Mouse (Mus musculus): ENCODE data around the gene Tbc1d5. TPM values are rescaled to one million over a fixed set of nuclear protein-coding genes. Genes with fewer than 3 reads are reported as not detected.

The Tbc1d5 gene
- total RNA-seq (2022) = 10 to 100 TPM; 21.6 to 34.2 (median 27.2) TPM

DNA sequence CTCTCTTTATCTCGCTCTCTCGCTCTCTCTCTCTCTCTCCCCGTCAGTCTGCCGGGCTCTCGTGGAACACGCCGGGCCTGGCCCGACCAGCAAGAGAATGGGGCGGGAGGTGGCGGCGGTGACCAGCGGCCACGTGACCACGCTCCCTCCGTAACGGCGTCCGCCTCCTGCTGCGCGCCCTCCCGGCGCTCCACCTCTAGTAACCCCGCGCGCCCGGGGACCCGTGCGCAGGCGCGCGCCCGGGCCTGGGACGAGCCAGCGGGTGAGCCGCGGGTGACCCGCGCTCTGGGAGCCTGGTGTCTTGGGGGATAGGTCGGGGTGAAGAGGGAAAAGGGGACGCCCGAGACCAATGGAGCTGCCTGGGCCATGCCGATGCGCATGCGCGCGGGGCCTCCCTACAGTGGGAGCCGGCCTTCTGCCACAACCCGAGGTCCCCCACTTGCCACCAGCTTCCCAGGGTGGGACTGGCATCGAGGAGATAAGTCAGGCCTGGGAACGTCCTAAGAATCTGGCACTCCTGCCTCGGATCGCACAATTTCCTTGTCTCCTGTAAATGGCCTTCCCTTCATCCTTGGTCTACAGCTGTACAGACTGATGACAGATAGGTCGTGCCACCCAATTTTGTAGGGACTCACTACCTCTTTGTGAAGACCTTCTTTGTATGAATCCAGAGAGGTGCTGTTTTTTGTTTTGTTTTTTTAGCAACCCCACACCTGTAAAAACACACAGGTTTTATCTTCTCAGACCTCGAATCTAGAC is at the start of gene Tbc1d5:
Gene Tbc1d5, minus strand, starts transcription at position 158 of the 759 bp plus-strand sequence.
- DNase-seq = peak; percentile 91

DNA sequence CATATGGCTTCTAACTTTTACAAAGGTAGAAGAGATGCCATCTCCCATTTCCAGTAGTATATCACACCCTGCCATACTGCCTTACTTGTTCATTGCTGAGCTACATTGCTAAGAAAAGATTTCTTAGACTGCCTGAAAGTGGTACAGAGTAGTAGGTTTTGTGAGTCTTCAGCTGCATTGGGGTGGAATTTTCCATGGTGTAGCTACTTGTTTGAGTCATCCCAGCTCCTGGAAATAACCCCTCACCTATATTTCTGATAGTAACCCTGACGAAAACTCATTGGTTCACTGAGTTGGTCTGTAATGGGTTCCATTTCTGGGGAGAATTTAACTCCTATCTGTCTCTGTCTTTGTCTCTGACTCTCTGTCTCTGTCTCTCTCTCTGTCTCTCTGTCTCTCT is 46.9 kb upstream of the Tbc1d5 start:
- no peak for DNase-seq

GRCm38 (mm10) chr17:51223152-51223551 is 44.0 kb upstream of the Tbc1d5 start:
- no peak for DNase-seq

DNA sequence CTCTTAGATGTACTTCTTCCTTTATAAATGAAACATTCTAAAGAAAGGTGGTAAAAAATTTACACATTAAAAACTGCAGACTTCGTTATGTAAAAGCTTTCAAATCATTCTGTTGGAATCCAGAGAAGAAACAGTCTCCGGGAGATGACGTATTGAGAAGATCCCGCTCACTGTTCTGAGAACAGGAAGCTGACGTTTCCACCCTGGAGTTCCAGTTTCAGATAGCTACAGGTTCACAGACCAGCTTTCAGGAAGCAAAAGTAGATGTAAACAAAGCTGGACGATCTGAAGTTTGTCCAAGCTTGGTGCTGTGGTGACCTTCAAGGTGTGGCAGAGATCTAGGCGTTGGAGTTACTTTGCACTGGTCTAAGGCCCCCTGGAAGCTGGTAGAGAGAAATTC is 41.9 kb upstream of the Tbc1d5 start:
- DNase-seq = no peak

DNA sequence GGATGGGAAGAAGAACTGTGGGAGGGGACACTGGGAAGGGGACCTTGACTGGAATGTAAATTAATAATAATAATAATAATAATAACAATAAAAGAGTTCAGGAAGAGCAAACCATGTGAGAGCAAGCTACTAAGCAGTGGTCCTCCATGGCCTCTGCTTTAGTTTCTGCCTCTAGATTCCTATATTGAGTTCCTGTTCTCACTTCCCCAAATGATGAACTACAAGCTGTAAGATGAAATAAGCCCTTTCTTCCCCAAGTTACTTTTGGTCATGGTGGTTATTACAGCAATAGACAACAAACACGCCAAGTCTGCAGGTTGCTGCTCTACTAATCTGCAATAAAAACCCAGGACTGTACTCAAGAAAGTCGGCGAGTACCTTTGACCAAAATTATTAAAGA is 40.7 kb upstream of the Tbc1d5 start:
- no peak for DNase-seq

GRCm38 (mm10) chr17:51216426-51216825 is 37.3 kb upstream of the Tbc1d5 start:
- DNase-seq = peak; percentile 16

DNA sequence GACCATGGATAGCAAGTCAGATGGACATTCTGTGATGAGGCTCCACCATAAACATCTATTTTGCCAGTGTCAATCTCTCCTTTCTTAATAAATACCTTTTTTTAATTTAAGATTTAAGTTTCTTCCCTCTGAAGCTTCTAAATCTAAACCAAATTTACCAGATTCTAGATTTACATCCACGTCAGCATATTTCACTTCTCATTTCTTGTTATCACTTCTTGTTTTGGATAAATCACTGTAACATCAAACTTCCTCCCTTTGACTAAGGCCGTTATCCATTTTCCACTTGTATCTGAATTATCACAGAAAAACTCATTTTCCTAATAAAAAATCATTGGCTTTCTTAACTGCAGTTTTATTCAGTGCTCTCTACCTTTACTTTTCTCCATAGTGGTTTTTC is 30.4 kb upstream of the Tbc1d5 start:
- no peak for DNase-seq

- DNase-seq = no peak
Measured at GRCm38 (mm10) chr17:51204643-51205042, 25.5 kb upstream of the Tbc1d5 start.

- DNase-seq = no peak
Measured at GRCm38 (mm10) chr17:51195561-51195960, 16.4 kb upstream of the Tbc1d5 start.

GRCm38 (mm10) chr17:51194787-51195186 is 15.6 kb upstream of the Tbc1d5 start:
- DNase-seq = no peak

- no peak for DNase-seq
Measured at GRCm38 (mm10) chr17:51191381-51191780, 12.2 kb upstream of the Tbc1d5 start.

GRCm38 (mm10) chr17:51182715-51183114 is 3.6 kb upstream of the Tbc1d5 start:
- no peak for DNase-seq

DNA sequence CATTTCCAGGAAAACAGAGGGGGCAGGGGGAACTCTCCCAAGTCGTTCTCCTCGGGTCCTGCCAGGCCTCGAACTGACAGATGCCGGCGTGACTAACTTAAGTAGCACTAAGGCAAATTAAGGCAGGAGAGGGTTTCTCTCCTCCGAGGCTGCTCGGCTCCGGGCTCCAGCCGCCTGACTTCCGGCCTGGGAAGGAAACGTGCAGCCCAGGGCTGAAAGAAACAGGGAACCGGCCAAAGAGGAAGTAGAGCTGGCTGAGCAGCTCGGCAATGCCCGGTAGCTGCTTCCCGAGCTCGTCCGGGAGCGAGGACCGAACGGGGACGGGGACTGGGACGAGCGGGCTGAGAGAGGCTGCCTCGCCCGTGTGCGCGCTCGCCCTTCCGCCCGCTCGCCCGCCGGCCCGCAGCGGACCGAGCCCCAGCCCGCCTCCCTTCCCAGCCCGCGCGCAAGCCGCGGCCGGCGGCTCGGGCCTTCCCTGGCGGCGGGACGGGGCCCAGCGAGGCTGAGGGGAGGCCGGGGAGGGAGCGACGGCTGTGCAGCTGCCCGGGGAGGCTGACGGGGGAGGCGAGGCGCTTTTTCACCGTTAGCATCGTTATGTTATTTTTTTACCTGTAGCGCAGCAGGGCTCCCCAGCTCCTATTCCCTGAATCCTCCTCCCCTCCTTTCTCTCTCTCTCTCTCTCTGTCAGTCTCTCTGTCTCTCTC is 509 bp downstream of the Tbc1d5 start:
- peak; percentile 52 for DNase-seq

DNA sequence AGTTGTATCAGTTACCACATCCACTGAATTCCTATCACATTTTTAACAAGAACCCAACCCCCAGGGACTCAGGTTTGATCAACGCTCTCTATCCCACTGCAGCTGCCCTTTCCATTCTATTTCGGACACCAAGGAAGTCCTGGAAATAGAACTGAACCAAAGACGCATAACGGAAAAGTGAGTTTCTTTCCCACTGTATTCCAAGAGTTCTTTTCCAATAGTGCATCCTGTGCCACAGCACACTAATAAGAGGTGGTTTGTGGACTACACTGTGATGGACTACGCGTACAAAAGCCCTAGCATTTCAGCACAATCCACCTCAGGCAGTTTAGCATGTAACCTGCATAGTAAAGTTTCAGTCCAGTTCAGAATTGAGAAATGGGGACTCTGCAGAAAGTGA is 1.2 kb downstream of the Tbc1d5 start:
- no peak for DNase-seq

- DNase-seq = no peak
Measured at GRCm38 (mm10) chr17:51172332-51172731, 6.8 kb downstream of the Tbc1d5 start.

DNA sequence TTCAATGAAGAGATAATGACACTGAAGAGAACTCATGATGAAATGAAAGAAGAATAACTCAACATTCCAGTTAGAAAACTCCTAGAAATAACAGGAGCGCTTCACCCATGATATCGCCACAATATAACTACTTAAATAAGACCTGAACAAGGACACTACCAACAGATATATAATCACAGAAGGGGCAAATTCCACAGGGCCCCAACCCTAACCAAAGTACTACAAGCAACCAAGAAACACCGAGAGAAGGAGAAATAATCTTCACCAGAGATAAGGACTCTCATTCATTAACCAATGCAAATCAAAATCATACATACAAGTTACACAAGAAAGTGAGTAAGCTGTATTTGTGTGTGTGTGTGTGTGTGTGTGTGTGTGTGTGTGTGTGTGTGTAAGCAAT is 7.6 kb downstream of the Tbc1d5 start:
- no peak for DNase-seq

DNA sequence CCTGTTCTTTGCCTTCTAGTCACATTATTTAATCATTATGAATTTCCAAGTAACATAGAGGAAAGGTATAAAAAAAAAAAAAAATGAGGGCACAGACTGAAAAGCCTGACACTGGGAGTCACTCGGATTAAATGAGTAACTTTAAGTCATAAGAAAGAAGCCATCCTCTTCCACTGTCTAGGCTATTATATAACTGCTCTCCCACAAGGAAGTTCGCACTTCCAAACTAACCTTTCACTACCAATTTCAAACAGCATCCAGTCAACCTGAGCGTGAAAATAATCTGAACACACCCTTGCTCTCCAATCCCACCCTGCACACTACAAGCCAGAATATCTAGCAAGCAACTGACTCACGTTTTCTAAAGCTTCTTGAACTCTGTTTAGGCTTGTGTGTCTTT is 9.2 kb downstream of the Tbc1d5 start:
- DNase-seq = no peak

DNA sequence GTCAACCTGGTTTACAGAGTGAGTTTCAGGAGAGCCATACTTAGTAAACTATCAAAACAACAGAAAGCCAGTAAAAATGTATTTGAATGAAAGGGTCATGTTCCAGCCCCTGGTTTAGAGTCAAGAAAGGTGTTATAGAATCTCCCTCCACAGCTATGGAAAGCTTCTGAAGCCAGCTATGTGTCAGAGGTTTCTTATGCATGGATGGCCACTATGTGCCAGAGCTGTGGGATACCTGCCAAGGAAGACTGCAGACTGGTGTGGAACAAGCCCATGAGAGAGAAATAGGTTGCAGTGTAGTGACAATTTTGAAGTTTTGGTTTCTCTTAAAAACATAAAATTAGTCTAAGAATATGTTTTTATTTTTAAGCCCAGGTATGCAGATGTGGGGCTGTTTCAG is 16.8 kb downstream of the Tbc1d5 start:
- no peak for DNase-seq

DNA sequence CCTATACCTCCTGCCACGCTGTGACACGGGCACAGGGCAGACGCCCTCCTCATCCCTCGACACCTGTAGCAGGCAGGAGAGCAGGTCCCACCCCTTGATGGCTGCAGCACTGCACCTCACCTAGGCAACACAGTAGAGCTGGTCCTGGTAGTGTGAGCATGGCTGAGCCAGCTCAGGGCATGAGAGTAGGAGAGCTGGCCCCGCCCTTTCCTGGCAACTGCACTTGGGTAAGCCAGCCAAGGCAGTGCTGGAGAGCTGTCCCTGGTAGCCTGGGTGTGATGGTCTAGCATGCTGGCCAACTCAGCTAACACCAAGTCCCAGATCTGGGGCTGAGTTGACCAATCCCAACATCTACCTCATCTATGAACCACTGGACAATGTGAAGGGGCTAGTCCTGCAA is 19.9 kb downstream of the Tbc1d5 start:
- no peak for DNase-seq

DNA sequence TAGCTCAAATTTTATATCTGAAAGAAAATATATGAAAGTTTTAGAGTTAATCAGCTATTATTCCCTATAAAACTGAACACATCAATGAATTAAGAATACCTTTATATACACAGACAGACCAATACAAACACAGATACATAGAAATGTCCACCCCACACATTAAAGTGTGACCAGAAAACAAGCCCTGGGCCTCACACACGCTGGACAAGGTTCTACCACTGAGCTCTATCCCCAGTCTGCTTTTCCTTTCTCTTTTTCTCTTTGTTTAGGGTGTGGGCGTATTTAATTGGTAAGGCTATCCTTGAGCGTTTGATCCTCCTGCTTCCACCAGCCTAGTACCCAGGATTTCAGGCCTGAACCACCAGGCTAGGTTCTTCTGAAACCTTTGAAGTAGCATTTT is 28.2 kb downstream of the Tbc1d5 start:
- no peak for DNase-seq

GRCm38 (mm10) chr17:51144983-51145382 is 34.2 kb downstream of the Tbc1d5 start:
- no peak for DNase-seq

DNA sequence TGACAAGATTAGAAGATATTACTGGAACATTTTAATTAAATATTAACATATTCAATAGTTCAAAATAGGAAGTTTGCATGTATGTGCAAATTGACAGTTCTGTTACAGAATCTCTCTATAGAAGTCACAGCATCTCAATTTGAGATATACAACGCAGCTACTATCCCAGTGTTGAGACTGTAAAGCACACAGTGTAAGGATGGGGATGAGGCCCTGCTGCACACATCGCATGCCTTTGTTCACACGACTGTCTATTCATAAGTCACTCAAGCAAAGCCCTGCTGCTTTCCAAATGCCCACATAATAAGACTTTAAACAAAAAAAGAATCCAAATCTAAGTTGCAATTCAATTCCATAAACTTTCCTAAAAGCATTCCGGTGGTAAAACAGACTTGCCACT is 37.1 kb downstream of the Tbc1d5 start:
- DNase-seq = no peak

DNA sequence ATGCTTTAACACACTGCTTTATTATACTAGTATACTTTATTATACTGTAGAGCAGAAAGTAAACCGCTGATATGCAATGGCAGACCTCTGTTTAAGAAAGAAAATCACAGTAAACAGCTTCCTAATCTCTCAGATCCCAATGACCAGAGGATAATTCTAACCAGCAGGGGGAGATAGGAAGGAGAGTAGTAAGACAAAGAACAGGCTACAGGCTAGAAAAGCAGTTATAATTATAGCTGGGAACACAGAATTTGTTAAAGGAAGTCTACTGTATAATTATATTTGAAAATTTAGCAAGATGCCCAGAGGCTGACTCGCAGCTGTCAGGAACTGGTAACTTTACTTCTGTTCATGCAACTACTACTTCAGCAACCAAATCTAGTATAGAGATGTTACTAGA is 68.0 kb downstream of the Tbc1d5 start:
- no peak for DNase-seq

DNA sequence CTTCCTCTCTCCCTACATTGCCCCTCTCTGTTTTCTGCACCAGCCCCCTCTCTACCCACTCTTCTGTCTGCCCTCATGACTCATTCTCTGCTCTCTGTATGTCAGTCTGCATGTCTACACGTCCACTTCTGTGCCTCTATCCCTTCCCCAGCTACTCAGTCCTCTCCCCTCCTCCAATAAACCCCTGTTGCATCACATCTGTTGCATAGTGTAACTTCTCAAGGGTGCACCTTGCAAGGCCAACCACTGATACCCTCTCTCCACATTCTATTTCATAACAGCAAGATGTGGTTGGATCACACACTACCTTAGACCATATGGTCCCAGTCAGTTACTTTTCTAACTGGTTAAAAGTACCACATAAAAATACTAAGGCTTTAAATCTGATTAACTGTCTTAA is 74.9 kb downstream of the Tbc1d5 start:
- no peak for DNase-seq

Data from adrenal gland, adult 8-10 months (tissue).